Mouse (Mus musculus) cerebellum, postnatal 14 days (tissue): Measurements from ENCODE around the gene Pygo1.

ENCODE experiments used
- DNase-seq, 2 experiments: peaks; one replicate each; pipeline ENCODE4 v3.0.0; 2021; ENCODE audit warnings: mixed read lengths in 2 of 2

Pygo1 gene

GRCm38 (mm10) chr9:72925021-72925934 is at the start of gene Pygo1:
Gene Pygo1 (plus strand): TSS chr9:72925645.
- DNase-seq: peak; percentile 57 to 64

DNA sequence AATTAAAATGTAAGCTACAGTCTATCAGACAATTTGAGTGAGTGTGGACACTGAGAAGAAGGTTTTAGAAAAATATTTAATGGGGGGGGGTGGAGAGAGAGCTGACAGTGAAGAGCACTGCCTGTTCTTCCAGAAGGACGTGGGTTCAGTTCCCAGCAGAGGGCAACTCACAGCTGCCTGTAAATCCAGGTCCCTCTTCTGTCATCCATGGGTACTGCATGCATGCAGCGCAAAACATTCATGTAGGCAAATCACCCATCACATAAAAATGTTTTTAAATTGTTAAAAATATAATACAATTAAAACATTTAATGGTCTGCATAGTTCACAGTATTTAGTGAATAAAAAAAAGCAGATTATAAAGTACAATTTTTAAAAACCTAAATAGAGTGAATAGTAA is 49.6 kb upstream of the Pygo1 start:
- DNase-seq: no peak

DNA sequence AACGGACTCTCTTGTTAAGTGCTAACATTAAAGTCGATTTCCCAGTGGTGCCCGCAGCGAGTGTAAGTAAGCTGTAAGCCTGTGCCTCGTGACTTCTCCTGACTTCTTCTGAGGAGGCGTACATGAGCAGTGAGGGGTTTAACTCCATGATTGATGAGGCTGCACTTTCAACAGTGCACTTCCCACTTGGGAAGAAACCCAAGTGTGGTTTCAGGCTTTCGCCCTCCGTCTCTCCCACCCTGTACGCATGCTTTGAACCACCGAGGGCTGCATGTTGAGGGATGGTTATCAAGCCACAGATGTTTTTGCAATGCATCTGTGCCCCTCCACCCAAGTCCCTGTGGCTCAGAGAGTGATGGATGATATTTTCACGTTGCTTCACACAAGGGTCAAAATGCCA is 47.5 kb upstream of the Pygo1 start:
- no peak for DNase-seq

DNA sequence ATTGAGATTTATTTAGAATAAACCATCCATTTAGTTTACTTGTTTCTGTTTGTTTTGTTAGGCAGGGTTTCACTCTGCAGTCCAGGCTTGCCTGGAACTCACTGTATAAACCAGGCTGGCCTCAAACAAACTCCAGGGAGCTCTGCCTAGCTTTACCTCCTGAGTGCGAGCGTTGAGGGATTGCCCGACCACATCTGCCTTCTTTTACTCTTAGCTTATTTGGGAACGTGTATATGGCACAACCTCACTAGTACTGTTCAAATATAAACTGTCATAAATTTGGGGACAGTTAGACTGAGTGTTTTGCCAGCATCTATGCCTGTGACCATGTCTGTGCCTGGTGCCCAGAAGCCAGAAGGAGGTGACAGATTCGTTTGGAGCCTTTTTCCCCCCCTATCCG is 46.8 kb upstream of the Pygo1 start:
- DNase-seq: no peak

DNA sequence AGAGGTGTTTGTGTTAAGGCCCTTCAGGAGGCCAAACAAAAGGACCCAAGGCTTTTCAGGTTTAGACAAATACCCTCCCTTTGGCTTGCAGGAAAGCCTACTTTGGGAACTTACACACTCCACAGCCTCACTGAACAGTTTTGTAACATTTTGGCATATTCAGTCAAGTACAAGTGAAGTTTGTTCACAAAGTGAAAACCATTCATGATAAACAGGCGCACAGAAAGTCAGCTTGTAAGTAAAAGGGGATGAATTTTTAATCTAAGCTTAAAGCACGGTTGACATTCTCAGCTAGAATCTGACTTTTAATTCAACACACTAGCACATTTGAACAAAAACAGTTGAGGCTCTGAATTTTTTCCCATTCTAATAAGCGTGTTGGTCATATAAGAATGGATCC is 45.8 kb upstream of the Pygo1 start:
- no peak for DNase-seq

DNA sequence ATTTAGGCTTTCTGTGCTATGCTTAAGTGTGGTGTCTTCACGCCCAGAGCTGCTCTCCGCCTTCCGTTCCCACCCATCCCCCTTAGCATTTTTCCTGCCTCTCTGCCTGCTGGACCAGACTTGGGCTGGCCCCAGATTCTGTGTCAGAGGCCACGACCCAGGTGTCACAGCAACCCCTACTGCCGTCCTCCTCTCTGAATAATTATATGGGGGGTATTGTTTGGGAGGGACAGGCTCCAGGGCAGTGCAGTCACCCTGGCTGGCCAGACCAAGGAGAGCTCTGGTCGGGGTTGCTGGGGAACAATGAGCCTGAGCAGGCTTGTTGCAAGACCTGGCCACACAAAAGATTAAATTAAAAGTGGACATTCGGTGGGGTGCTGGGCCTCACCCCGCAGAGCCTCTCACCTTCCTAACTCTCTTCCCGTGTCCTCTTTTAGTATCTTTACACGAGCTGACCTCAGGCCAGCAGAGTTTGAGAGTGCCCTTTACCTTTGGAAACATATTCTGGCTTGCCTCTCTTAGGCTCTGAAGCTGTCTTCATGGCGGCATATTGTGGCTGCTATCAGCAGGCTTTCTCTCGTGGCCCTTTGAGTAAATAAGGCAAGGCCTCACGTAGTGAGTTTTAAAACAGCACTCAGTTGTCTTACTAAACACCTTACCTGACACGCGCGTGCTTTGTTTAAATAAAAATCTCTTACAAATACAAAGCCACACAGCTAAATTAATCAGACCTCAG is 45.1 kb upstream of the Pygo1 start:
- DNase-seq: no peak

- DNase-seq: peak; percentile 52 to 66
Measured at GRCm38 (mm10) chr9:72881026-72881768, 44.2 kb upstream of the Pygo1 start.

GRCm38 (mm10) chr9:72883940-72884339 is 41.5 kb upstream of the Pygo1 start:
- peak; percentile 71 to 73 for DNase-seq

GRCm38 (mm10) chr9:72889777-72890176 is 35.7 kb upstream of the Pygo1 start:
- peak; percentile 39 for DNase-seq

- DNase-seq: no peak
Measured at GRCm38 (mm10) chr9:72890499-72891085, 34.9 kb upstream of the Pygo1 start.

- no peak for DNase-seq
Measured at GRCm38 (mm10) chr9:72892761-72893160, 32.7 kb upstream of the Pygo1 start.

DNA sequence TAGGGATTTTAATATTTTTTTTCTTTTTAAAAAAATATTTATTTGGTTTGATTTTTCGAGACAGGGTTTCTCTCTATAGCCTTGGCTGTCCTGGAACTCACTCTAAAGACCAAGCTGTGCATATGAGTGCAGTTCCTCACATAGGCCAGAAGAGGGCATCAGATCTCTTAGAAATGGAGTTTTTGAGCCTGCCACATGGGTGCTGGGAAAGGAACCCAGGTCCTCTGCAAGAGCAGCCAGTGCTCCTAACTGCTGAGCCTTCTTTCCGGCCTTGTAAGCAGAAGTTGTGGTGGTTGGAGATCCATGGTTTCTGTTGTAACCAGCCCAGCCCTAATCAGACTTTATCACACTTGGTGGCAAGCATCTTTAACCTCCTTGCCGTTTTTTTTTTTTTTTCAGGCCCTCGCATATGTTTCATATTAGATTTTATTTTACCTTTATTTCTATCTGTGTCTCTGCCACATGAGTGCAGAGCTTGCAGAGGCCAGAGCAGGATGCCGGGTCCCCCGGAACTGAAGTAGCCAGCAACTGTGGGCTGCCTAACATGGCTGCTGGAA is 30.6 kb upstream of the Pygo1 start:
- no peak for DNase-seq

GRCm38 (mm10) chr9:72902057-72902456 is 23.4 kb upstream of the Pygo1 start:
- no peak for DNase-seq

- no peak for DNase-seq
Measured at GRCm38 (mm10) chr9:72902611-72903010, 22.8 kb upstream of the Pygo1 start.

- DNase-seq: peak in 1 of 2 experiments; percentile 16
Measured at GRCm38 (mm10) chr9:72906693-72907103, 18.7 kb upstream of the Pygo1 start.

DNA sequence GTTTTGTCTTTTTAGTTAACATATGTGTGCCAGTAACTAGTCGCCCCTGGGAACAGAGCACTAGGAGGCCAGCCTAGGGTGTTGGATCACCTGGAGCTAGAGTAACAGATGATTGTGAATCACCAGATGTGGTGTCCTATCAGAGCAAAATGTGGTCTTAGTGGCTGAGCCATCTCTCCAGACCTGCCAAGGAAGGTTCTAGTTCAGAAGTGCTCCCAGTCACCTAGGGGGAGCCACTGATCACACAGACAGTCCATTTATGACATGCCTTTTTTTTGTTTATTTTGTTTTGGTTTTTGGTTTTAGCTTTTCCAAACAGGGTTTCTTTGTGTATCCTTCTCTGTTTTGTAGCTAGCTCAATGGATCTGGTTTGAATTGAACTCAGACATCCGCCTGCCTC is 14.1 kb upstream of the Pygo1 start:
- no peak for DNase-seq

DNA sequence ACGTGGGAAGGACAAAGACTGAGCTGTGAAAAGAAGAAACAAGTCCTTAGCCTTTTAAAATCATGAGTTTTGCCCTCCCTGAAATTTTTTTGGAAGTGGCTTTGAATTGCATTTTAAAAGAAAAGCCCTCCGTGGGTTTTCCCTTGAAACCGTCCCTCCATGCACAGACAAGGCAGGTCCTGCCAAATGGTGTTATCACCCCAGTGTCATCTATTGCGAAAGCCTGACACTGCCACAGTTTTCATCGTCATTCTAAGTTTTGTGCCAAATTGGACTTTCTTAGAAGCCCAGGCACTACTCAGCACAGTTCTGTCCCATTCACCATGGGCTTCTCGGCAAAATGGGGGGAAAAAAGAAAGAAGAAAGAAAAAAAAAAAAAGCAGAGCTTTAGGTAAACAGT is 11.9 kb upstream of the Pygo1 start:
- DNase-seq: no peak

DNA sequence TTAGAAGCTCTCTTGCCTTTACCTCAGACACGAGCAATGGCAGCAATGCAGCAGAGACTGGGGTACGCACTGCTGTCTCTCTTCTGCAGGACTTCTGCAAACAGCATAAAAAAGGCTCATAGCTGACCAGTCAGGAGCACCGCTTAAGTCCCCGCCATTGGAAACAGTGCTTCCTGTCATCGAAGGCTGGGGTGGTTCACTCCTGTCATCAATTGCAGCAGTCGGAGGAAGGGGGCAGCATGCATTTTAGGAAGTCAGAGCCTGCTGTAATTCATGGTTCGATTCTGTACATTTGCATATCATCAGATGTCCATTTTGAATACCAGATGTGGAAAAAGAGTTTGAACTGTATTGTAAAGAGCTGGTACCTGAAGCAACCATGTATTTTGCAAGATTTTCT is 9.7 kb upstream of the Pygo1 start:
- DNase-seq: no peak

DNA sequence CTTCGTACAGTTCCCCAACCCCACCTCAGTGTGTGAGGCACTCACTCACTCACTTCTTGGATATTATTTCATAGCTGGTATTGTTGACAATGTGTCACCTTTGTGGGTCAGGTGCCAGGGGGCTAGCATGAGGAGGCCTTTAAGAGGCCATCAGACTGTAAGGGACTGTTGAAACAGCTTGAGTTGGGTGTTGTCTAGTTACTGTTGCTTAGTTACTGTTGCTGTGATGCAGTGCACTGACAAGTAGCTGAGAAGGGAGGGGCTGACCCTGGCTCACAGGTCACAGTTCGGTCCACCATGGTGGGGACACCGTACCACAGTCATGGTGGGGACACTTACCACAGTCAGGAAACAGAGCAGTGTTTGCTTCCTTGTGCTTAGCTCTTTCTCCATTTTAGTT is 2.4 kb upstream of the Pygo1 start:
- DNase-seq: no peak

GRCm38 (mm10) chr9:72925935-72926258 is 452 bp downstream of the Pygo1 start:
- no peak for DNase-seq

DNA sequence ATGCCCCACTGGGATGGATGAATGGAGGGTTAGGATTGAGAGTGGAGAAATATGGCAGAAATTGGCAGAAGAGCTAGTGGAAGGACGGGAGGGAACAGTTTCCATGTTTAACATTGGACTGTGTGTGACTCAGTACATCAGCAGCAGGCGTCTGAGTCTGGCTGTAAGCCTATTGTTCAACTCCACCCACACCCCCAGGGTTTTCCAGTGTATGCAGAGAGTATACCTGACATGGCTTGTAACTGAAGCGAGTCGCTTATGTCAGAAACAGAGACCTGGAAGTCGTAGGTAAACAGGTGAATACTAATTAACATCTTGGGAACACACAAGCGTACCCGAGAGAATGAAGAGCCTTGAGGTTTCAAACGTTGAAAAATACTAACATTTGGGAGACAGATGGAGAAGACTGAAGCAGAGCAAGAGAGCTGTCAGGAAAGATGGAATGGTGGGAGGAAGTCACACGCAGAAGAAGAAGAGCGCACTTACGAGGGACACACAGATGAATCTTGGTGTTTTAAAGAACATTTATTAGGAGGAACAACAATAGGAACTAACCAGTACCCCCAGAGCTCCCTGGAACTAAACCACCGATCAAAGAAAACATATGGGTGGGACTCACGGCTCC is 5.8 kb downstream of the Pygo1 start:
- peak in 1 of 2 experiments; percentile 9 for DNase-seq

DNA sequence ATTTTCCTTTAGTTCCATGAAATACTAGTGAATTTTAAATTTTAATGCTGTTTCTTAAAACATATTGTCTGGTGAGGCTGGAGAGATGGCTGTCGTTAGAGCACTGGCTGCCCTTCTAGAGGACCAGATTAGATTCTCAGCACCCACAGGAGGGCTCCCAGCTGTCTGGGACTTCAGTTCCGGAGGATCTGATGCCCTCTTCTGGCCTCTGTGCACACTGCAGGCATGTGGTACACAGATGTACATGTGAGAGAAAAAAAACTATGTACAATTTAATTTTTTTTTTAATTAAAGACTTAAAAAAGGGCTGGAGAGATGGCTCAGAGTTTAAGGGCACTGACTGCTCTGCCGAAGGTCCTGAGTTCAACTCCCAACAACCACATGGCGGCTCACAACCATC is 9.9 kb downstream of the Pygo1 start:
- peak in 1 of 2 experiments; percentile 52 for DNase-seq
